ENCODE assay signal across 11 mouse cellular contexts in genomic region chr5:149523856-149524241, GRCm38 (mm10). TPM values are rescaled to one million over a fixed set of nuclear protein-coding genes. Genes with fewer than 3 reads are reported as not detected.
DNase-seq lines count a peak whose midpoint lies in the region; ATAC-seq and TF ChIP-seq lines count a peak whose summit lies in the region.
"Had no signal": no experiment of that assay in that cellular context is flagged by ENCODE, and none has a peak within 500 bp of the region (broad histone marks: within the 10 kb centered on the region; RNA-seq: fewer than 3 reads in every experiment).

No protein-coding gene starts in this region.

- H3K4me2 ChIP-seq in heart, embryonic 12.5 days: peak overlapping the region; percentile 55
- peak overlapping the region; percentile 42 for H3K4me2 ChIP-seq in forebrain, embryonic 13.5 days
- H3K4me2 ChIP-seq in midbrain, embryonic 13.5 days (replicated peaks): no peak overlapping the region; the same call in 1 of the 2 replicates

- 60% methylated on average over 6 of the region's 6 CpGs for WGBS in heart, embryonic 12.5 days
- WGBS in forebrain, embryonic 13.5 days: 31% methylated on average over 6 of the region's 6 CpGs
- 55% methylated on average over 6 of the region's 6 CpGs for WGBS in midbrain, embryonic 13.5 days

- TF ChIP-seq CTCF in E14TG2a.4 (conservative IDR thresholded peaks at IDR 0.05; ENCODE audit: low read length): no peak

- ATAC-seq in heart, embryonic 12.5 days (ENCODE audit: insufficient number of reproducible peaks, low FRiP score): no peak
- ATAC-seq in forebrain, embryonic 13.5 days: peak; percentile 0; the same call in 1 of the 2 replicates
- no peak for ATAC-seq in midbrain, embryonic 13.5 days

- DNase-seq in heart, postnatal 36 days: no peak
- no peak for DNase-seq in cerebellum, postnatal 14 days
- DNase-seq in retina, postnatal 1 day: no peak
- no peak for DNase-seq in adrenal gland, adult 2 months

- intact Hi-C loops in heart, postnatal 36 days (cut with DNase I): loop anchor here (1.0 to 10.0 kb wide), 5 partner anchors 42 to 709 kb away; no protein-coding TSS in a partner anchor

- peak overlapping the region; percentile 66 for H3K27ac ChIP-seq in heart, embryonic 12.5 days (ENCODE audit: poor library complexity, severe bottlenecking)
- peak overlapping the region; percentile 95 for H3K27ac ChIP-seq in forebrain, embryonic 13.5 days
- H3K27ac ChIP-seq in midbrain, embryonic 13.5 days: peak overlapping the region; percentile 91
- H3K27ac ChIP-seq: kidney, postnatal 0 days had no signal

- no peaks in the 10 kb centered on the region for H3K9me3 ChIP-seq in heart, embryonic 12.5 days (replicated peaks)
- no peaks in the 10 kb centered on the region for H3K9me3 ChIP-seq in E14TG2a.4 (ENCODE audit: low read length)
- H3K9me3 ChIP-seq in forebrain, embryonic 13.5 days (replicated peaks): no peaks in the 10 kb centered on the region
- H3K9me3 ChIP-seq in midbrain, embryonic 13.5 days: no peaks in the 10 kb centered on the region
- H3K9me3 ChIP-seq: limb, embryonic 13.5 days had no signal

- peaks cover 6% of the 10 kb centered on the region; the same call in 1 of the 2 replicates for H3K27me3 ChIP-seq in heart, embryonic 12.5 days (replicated peaks)
- H3K27me3 ChIP-seq in E14TG2a.4 (ENCODE audit: insufficient read depth, low read length): peaks cover 26% of the 10 kb centered on the region
- no peaks in the 10 kb centered on the region for H3K27me3 ChIP-seq in forebrain, embryonic 13.5 days
- no peaks in the 10 kb centered on the region for H3K27me3 ChIP-seq in midbrain, embryonic 13.5 days

- H3K4me1 ChIP-seq in heart, embryonic 12.5 days (replicated peaks): peaks cover 42% of the 10 kb centered on the region
- H3K4me1 ChIP-seq in E14TG2a.4 (replicated peaks; ENCODE audit: low read depth, low read length): peaks cover 58% of the 10 kb centered on the region
- peaks cover 61% of the 10 kb centered on the region for H3K4me1 ChIP-seq in forebrain, embryonic 13.5 days
- peaks cover 53% of the 10 kb centered on the region for H3K4me1 ChIP-seq in midbrain, embryonic 13.5 days (replicated peaks)

- H3K4me3 ChIP-seq in heart, embryonic 12.5 days: no peak overlapping the region; the same call in 1 of the 2 replicates
- H3K4me3 ChIP-seq in E14TG2a.4 (replicated peaks; ENCODE audit: low read length): peak overlapping the region; percentile 64
- H3K4me3 ChIP-seq in forebrain, embryonic 13.5 days: no peak overlapping the region
- H3K4me3 ChIP-seq in midbrain, embryonic 13.5 days (replicated peaks): no peak overlapping the region
- H3K4me3 ChIP-seq: limb, embryonic 13.5 days had no signal

- H3K9ac ChIP-seq in heart, embryonic 12.5 days: peak overlapping the region; percentile 47; the same call in 1 of the 2 replicates
- peak overlapping the region; percentile 43; the same call in 1 of the 2 replicates for H3K9ac ChIP-seq in forebrain, embryonic 13.5 days
- H3K9ac ChIP-seq in midbrain, embryonic 13.5 days (replicated peaks): 0 out of 2 replicates have a peak overlapping the region, but pooled peaks have one; percentile 44
- H3K9ac ChIP-seq: limb, embryonic 13.5 days had no signal

- H3K36me3 ChIP-seq in heart, embryonic 12.5 days: no peaks in the 10 kb centered on the region
- H3K36me3 ChIP-seq in E14TG2a.4 (ENCODE audit: insufficient read depth, low read length): no peaks in the 10 kb centered on the region
- H3K36me3 ChIP-seq in forebrain, embryonic 13.5 days (ENCODE audit: poor library complexity, severe bottlenecking): no peaks in the 10 kb centered on the region
- no peaks in the 10 kb centered on the region for H3K36me3 ChIP-seq in midbrain, embryonic 13.5 days
- H3K36me3 ChIP-seq: limb, embryonic 13.5 days had no signal

RNA-seq across cellular contexts. Expression of gene Wdr95, which starts 4.6 kb away (rescaled TPM):
- polyA plus RNA-seq in heart, embryonic 12.5 days (2016; fragmentation: Nextera tagmentation; extraction: Ambion mirVana): 0.09 TPM in 1 of 2 replicates, not detected in the other
- not detected for total RNA-seq in heart, postnatal 36 days (2021)
- 0.41 and 0.68 TPM in 2 replicates for polyA plus RNA-seq in forebrain, embryonic 13.5 days (2015; fragmentation: Nextera tagmentation; extraction: Ambion mirVana)
- 0.11 TPM in 1 of 2 replicates, not detected in the other for polyA plus RNA-seq in midbrain, embryonic 13.5 days (2015; fragmentation: Nextera tagmentation; extraction: Ambion mirVana)
- not detected for total RNA-seq in adrenal gland, adult 2 months (2021)
- polyA plus RNA-seq in adrenal gland, adult 2 months (2012; rRNA removed): not detected in 2 replicates
- total RNA-seq: megakaryocyte-erythroid progenitor cell, adult 5-6 weeks had no signal
